Mouse (Mus musculus): Measurements from ENCODE around the gene Xrcc1. TPM values are rescaled to one million over a fixed set of nuclear protein-coding genes. Genes with fewer than 3 reads are reported as not detected.

Gene Xrcc1
- polyA plus RNA-seq, 1 experiment, result 41.3 TPM

- Histone ChIP-seq H3K4me1 (ENCODE audit: control insufficient read depth, insufficient read depth, low read length) (no peaks in the 10 kb centered on the region), H3K27ac (ENCODE audit: insufficient read depth, low read length) (no peak overlapping the region), H3K4me3 (ENCODE audit: insufficient read depth, low read length) (no peak overlapping the region)
- no peak for TF ChIP-seq POLR2A (IDR thresholded peaks at IDR 0.05; ENCODE audit: low read depth, low read length)
- no peak for TF ChIP-seq CTCF (IDR thresholded peaks at IDR 0.05; ENCODE audit: borderline replicate concordance, insufficient read depth, low read length)
These were observed 28.2 kb downstream of the Xrcc1 start for GRCm38 (mm10) chr7:24574224-24574796.

- H3K27ac ChIP-seq (ENCODE audit: insufficient read depth, low read length), result no peak overlapping the region
- TF ChIP-seq CTCF (IDR thresholded peaks at IDR 0.05; ENCODE audit: borderline replicate concordance, insufficient read depth, low read length) (no peak), POLR2A (IDR thresholded peaks at IDR 0.05; ENCODE audit: low read depth, low read length) (no peak)
- no peaks in the 10 kb centered on the region for H3K4me1 ChIP-seq (ENCODE audit: control insufficient read depth, insufficient read depth, low read length)
- no peak overlapping the region for H3K4me3 ChIP-seq (ENCODE audit: insufficient read depth, low read length)
These were observed 31.7 kb downstream of the Xrcc1 start for GRCm38 (mm10) chr7:24577811-24578210.

GRCm38 (mm10) chr7:24584876-24585275, 38.8 kb downstream of the Xrcc1 start:
- TF ChIP-seq CTCF (IDR thresholded peaks at IDR 0.05; ENCODE audit: borderline replicate concordance, insufficient read depth, low read length), result no peak
- no peak for TF ChIP-seq POLR2A (IDR thresholded peaks at IDR 0.05; ENCODE audit: low read depth, low read length)
- Histone ChIP-seq H3K4me3 (ENCODE audit: insufficient read depth, low read length) (no peak overlapping the region), H3K27ac (ENCODE audit: insufficient read depth, low read length) (no peak overlapping the region), H3K4me1 (ENCODE audit: control insufficient read depth, insufficient read depth, low read length) (no peaks in the 10 kb centered on the region)

GRCm38 (mm10) chr7:24585995-24586394, 39.9 kb downstream of the Xrcc1 start:
- no peak for TF ChIP-seq CTCF (IDR thresholded peaks at IDR 0.05; ENCODE audit: borderline replicate concordance, insufficient read depth, low read length)
- no peak for TF ChIP-seq POLR2A (IDR thresholded peaks at IDR 0.05; ENCODE audit: low read depth, low read length)
- H3K4me3 ChIP-seq (ENCODE audit: insufficient read depth, low read length), result no peak overlapping the region
- H3K27ac ChIP-seq (ENCODE audit: insufficient read depth, low read length), result no peak overlapping the region
- H3K4me1 ChIP-seq (ENCODE audit: control insufficient read depth, insufficient read depth, low read length), result no peaks in the 10 kb centered on the region

- Histone ChIP-seq H3K4me3 (ENCODE audit: insufficient read depth, low read length) (peak overlapping the region; percentile 41), H3K27ac (ENCODE audit: insufficient read depth, low read length) (no peak overlapping the region), H3K4me1 (ENCODE audit: control insufficient read depth, insufficient read depth, low read length) (no peaks in the 10 kb centered on the region)
- no peak for TF ChIP-seq POLR2A (IDR thresholded peaks at IDR 0.05; ENCODE audit: low read depth, low read length)
- no peak for TF ChIP-seq CTCF (IDR thresholded peaks at IDR 0.05; ENCODE audit: borderline replicate concordance, insufficient read depth, low read length)
These were observed 40.7 kb downstream of the Xrcc1 start for GRCm38 (mm10) chr7:24586828-24587227.

GRCm38 (mm10) chr7:24587330-24588105, 41.4 kb downstream of the Xrcc1 start, which contains the start of the genes Ethe1 and Zfp575:
Gene Ethe1, plus strand, starts transcription at chr7:24587543.
Gene Zfp575, minus strand, starts transcription at chr7:24587641.
- Histone ChIP-seq H3K27ac (ENCODE audit: insufficient read depth, low read length) (no peak within 1 kb of the TSS), H3K4me1 (ENCODE audit: control insufficient read depth, insufficient read depth, low read length) (no peaks in the 10 kb centered on the region), H3K4me3 (ENCODE audit: insufficient read depth, low read length) (peak within 1 kb of the TSS; percentile 41)
- TF ChIP-seq CTCF (IDR thresholded peaks at IDR 0.05; ENCODE audit: borderline replicate concordance, insufficient read depth, low read length), result no peak
- peak; percentile 80 for TF ChIP-seq POLR2A (IDR thresholded peaks at IDR 0.05; ENCODE audit: low read depth, low read length)

- H3K4me3 ChIP-seq (ENCODE audit: insufficient read depth, low read length), result no peak overlapping the region
- no peak for TF ChIP-seq POLR2A (IDR thresholded peaks at IDR 0.05; ENCODE audit: low read depth, low read length)
- H3K4me1 ChIP-seq (ENCODE audit: control insufficient read depth, insufficient read depth, low read length), result 0 out of 2 replicates have a peak, but pooled peaks cover 1% of the 10 kb centered on the region
- H3K27ac ChIP-seq (ENCODE audit: insufficient read depth, low read length), result no peak overlapping the region
These were observed 42.2 kb downstream of the Xrcc1 start for GRCm38 (mm10) chr7:24588336-24588735.

- H3K4me1 ChIP-seq (ENCODE audit: control insufficient read depth, insufficient read depth, low read length), result 0 out of 2 replicates have a peak, but pooled peaks cover 2% of the 10 kb centered on the region
- no peak overlapping the region for H3K4me3 ChIP-seq (ENCODE audit: insufficient read depth, low read length)
- TF ChIP-seq CTCF (IDR thresholded peaks at IDR 0.05; ENCODE audit: borderline replicate concordance, insufficient read depth, low read length) (no peak), POLR2A (IDR thresholded peaks at IDR 0.05; ENCODE audit: low read depth, low read length) (no peak)
- no peak overlapping the region for H3K27ac ChIP-seq (ENCODE audit: insufficient read depth, low read length)
These were observed 45.6 kb downstream of the Xrcc1 start for GRCm38 (mm10) chr7:24591735-24592134.

GRCm38 (mm10) chr7:24592163-24592562, 46.1 kb downstream of the Xrcc1 start:
- TF ChIP-seq POLR2A (IDR thresholded peaks at IDR 0.05; ENCODE audit: low read depth, low read length), result no peak
- TF ChIP-seq CTCF (IDR thresholded peaks at IDR 0.05; ENCODE audit: borderline replicate concordance, insufficient read depth, low read length), result no peak
- H3K4me3 ChIP-seq (ENCODE audit: insufficient read depth, low read length), result no peak overlapping the region
- H3K27ac ChIP-seq (ENCODE audit: insufficient read depth, low read length), result no peak overlapping the region
- H3K4me1 ChIP-seq (ENCODE audit: control insufficient read depth, insufficient read depth, low read length), result 0 out of 2 replicates have a peak, but pooled peaks cover 2% of the 10 kb centered on the region

GRCm38 (mm10) chr7:24592781-24593180, 46.7 kb downstream of the Xrcc1 start:
- Histone ChIP-seq H3K27ac (ENCODE audit: insufficient read depth, low read length) (no peak overlapping the region), H3K4me3 (ENCODE audit: insufficient read depth, low read length) (no peak overlapping the region), H3K4me1 (ENCODE audit: control insufficient read depth, insufficient read depth, low read length) (0 out of 2 replicates have a peak, but pooled peaks cover 2% of the 10 kb centered on the region)
- TF ChIP-seq CTCF (IDR thresholded peaks at IDR 0.05; ENCODE audit: borderline replicate concordance, insufficient read depth, low read length), result no peak
- TF ChIP-seq POLR2A (IDR thresholded peaks at IDR 0.05; ENCODE audit: low read depth, low read length), result no peak

Measured in embryonic fibroblast, embryonic 13.5 days (primary cell).